Mouse (Mus musculus): ENCODE data around the gene Dpt. TPM values are rescaled to one million over a fixed set of nuclear protein-coding genes. Genes with fewer than 3 reads are reported as not detected.
"Not testable (repeated sequence)": the region's sequence is repeated elsewhere in the genome, so short reads cannot be mapped to it uniquely, and the experiment has no call there.

Gene Dpt
- total RNA-seq (2021), result not detected

DNA sequence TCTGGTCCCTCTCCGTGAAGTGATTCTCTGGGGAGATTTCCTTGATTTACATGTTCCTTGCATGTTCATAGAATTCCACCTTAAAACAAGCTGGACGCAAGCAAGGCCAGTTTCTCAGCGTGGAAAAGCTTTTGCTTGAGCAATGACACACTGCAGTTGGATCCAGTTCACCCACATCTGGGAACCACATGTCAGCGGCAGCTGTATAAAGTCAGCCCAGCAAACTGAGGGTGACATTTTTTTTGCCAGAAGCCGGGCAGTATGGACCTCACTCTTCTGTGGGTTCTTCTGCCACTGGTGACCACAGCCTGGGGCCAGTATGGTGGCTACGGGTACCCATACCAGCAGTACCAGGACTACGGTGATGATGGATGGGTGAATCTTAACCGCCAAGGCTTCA lies at the start of gene Dpt:
Gene Dpt, plus strand, starts transcription at position 174 of the 400 bp plus-strand sequence.
- intact Hi-C loops (cut with DNase I), result no loop called here
- DNase-seq, result no peak

- DNase-seq, result no peak
- intact Hi-C loops (cut with DNase I), result no loop called here
Observed at GRCm38 (mm10) chr1:164753736-164754135, 42.7 kb upstream of the Dpt start.

- no peak for DNase-seq
- intact Hi-C loops (cut with DNase I), result loop anchor here (5.0 kb wide), 1 partner anchor 147 kb away; no protein-coding TSS in a partner anchor
Observed at GRCm38 (mm10) chr1:164755671-164756070, 40.8 kb upstream of the Dpt start.

DNA sequence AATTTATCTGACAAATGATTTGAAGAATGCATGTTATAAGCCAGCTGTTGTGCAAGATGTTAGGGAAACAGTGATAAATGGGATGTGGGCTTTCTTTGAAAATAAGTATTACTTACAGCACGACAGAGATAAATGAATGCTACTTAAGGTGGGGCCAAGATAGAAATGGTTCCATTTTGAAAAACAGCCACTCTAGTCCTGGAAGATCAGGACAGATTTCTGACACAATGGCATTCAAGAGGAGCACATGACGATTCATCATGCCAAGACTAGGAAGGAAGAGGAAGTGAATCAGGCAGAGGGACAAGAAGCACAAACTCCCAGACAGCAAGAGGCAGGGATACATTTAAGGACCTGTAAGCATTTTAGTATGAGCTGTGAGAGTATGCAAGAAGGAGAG lies 39.5 kb upstream of the Dpt start:
- no peak for DNase-seq

GRCm38 (mm10) chr1:164758401-164758800 lies 38.0 kb upstream of the Dpt start:
- intact Hi-C loops (cut with DNase I), result loop anchor here (5.0 kb wide), 1 partner anchor 144 kb away; no protein-coding TSS in a partner anchor
- no peak for DNase-seq

More for the DNA sequence above, 39.5 kb upstream of the Dpt start:
- intact Hi-C loops (cut with DNase I), result loop anchor here (5.0 kb wide), 1 partner anchor 145 kb away; no protein-coding TSS in a partner anchor

DNA sequence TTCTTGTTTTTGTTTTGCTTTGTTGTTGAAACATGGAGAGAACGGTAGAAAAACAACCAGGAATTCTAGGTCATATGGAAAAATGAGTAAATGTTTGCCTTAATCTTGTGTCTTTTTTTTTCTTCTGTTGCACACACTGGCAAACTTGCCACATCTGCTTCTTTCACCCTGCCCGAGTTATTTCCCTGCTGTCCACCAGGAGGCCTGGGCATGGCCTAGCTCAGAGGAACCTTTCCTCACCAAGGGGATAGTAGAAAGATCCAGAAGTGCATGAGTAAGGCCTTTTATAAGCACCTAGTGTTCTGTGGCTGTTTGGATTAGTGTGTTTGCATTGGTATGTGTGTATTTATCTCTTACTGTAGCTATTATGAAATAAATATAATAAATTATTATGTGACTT lies 34.2 kb upstream of the Dpt start:
- intact Hi-C loops (cut with DNase I), result loop anchor here (10.0 kb wide), 1 partner anchor 307 kb away; the partner anchor contains the start of gene Atp1b1
- DNase-seq, result peak; percentile 4

- intact Hi-C loops (cut with DNase I), result loop anchor here (10.0 kb wide), 1 partner anchor 312 kb away; the partner anchor contains the start of gene Atp1b1
Observed at GRCm38 (mm10) chr1:164766646-164767045, 29.8 kb upstream of the Dpt start.

GRCm38 (mm10) chr1:164770611-164771010 lies 25.8 kb upstream of the Dpt start:
- intact Hi-C loops (cut with DNase I), result no loop called here
- peak; percentile 63 for DNase-seq

More at GRCm38 (mm10) chr1:164766646-164767045, 29.8 kb upstream of the Dpt start:
- DNase-seq, result no peak

- no peak for DNase-seq
- intact Hi-C loops (cut with DNase I), result no loop called here
Observed at GRCm38 (mm10) chr1:164780851-164781510, 15.5 kb upstream of the Dpt start.

GRCm38 (mm10) chr1:164786165-164786564 lies 10.3 kb upstream of the Dpt start:
- intact Hi-C loops (cut with DNase I), result no loop called here
- DNase-seq, result no peak

DNA sequence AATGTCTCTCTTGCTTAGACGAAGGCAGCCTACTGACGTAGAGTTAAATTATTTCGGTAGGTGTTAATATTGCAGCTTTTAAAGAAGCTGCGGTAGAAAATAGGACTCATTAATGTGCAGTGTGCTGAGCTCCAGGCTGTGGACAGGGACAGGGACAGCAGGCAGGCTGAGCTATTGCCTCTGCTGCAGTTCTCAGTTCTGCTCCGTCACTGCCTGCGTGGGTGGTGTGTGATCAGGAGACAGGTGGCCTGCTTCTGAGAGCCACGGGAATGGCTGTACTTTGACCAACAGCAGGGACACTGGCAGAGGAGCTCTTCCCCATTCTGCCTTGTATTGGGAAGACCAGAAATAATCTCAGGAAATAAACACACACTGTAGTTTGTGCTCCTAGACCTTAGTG lies 8.7 kb upstream of the Dpt start:
- intact Hi-C loops (cut with DNase I), result no loop called here
- no peak for DNase-seq

DNA sequence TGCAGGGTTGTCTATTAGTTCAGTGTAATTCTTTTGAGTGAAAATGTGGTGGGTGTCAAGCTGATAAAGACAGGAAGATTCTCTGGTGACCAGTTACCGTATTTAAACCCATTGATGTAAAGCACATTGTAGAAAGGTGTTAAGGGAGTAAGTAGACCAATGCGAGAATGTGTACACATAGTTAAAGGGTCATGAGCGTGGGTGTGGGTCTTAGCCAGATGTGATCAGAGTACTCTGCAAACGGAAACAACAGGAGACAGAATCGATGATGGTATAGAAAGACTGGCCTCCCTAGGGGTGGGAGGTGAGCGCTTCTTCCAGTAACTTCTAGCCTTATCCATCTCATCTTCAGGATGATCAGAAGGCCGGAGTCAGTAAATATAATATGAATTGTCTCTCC lies 8.2 kb upstream of the Dpt start:
- intact Hi-C loops (cut with DNase I), result no loop called here
- DNase-seq, result no peak

- intact Hi-C loops (cut with DNase I); DNase-seq: not testable (repeated sequence)
Observed at GRCm38 (mm10) chr1:164790296-164790695, 6.1 kb upstream of the Dpt start.

DNA sequence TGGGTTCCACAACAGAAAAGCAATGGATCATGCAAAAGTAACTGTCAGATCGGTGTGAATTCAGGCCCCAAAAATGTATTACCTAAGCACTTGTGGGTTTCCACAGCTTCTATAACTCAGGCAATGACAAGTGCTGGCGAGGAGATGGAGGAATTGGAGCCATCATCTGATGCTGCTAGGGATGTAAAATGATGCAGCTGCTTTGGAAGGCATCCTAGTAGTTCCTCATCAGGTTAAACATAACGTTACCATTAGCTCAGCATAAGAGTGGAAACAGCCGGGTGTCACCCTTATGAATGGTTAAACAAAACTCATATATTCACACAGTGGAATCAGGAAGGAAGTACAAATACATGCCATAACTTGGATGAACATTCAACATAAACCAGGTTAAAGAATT lies 3.4 kb upstream of the Dpt start:
- intact Hi-C loops (cut with DNase I), result no loop called here
- DNase-seq, result no peak

- intact Hi-C loops (cut with DNase I), result no loop called here
- DNase-seq, result peak; percentile 27
Observed at GRCm38 (mm10) chr1:164797746-164798285, 1.4 kb downstream of the Dpt start.

GRCm38 (mm10) chr1:164798471-164798922 lies 2.1 kb downstream of the Dpt start:
- intact Hi-C loops (cut with DNase I), result no loop called here
- no peak for DNase-seq

DNA sequence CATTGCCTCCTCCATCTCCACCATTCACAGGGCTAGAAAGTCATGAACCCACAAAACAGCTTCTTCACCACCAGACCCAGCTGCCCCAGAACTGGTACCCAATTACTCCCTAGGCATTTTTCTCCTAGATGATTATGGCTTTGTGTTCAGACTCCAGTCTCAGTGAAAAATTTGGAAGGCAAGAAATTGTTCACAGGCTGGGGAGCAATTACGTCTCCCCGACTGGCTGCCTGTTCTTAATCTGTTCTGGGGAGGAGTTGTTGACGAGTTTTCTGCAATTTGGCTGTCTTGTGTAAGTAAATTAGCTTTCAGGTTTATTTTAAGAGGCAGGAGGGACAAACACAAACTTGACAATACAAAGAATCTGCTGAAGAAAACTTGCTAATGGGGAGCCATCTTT lies 2.7 kb downstream of the Dpt start:
- no peak for DNase-seq
- intact Hi-C loops (cut with DNase I), result no loop called here

GRCm38 (mm10) chr1:164804277-164804676 lies 7.8 kb downstream of the Dpt start:
- DNase-seq, result no peak
- intact Hi-C loops (cut with DNase I), result no loop called here

- intact Hi-C loops (cut with DNase I), result no loop called here
- DNase-seq, result no peak
Observed at GRCm38 (mm10) chr1:164804751-164805435, 8.4 kb downstream of the Dpt start.

DNA sequence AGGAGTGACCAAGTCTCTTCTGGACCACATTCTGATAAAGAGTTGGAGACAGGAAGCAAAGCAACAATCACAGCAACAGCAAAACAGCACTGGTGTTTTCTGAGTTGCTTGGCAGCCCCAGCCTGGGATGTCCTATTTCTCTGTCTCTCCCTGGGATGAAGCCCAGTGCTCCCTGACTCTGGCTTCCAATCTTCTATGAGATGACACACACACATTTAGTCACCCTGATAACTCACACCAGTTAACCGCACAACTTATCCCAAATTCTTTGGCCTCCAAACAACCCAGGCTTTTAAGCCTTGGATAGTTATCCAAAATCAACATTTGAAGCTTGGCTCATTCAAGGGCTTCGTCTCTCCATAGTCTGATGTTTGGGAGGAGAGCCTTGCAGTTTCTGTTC lies 12.9 kb downstream of the Dpt start:
- intact Hi-C loops (cut with DNase I), result no loop called here
- DNase-seq, result no peak

- peak; percentile 83 for DNase-seq
- intact Hi-C loops (cut with DNase I), result no loop called here
Observed at GRCm38 (mm10) chr1:164811296-164811695, 14.9 kb downstream of the Dpt start.

- DNase-seq, result peak; percentile 40
Observed at GRCm38 (mm10) chr1:164814243-164814642, 17.8 kb downstream of the Dpt start.

More at GRCm38 (mm10) chr1:164814243-164814642, 17.8 kb downstream of the Dpt start:
- intact Hi-C loops (cut with DNase I), result no loop called here
